Mouse (Mus musculus) liver, adult 2 months (tissue): ENCODE data around the gene Gbp8.
"Not testable (repeated sequence)": the region's sequence is repeated elsewhere in the genome, so short reads cannot be mapped to it uniquely, and the experiment has no call there.

Source experiments
- CTCF ChIP-seq: fragments of 200-500 bp; IDR thresholded peaks from 2 replicates; pipeline ENCODE4 v1.5.1; 2011; ENCODE audit warnings: low read depth, low read length, control low read depth
- POLR2A ChIP-seq: fragments of 200-500 bp; IDR thresholded peaks from 2 replicates; pipeline ENCODE4 v1.6.1; 2011; ENCODE audit warnings: low read length, control low read depth; ENCODE audit not compliant: insufficient read depth; ENCODE audit errors: extremely low read depth

DNA sequence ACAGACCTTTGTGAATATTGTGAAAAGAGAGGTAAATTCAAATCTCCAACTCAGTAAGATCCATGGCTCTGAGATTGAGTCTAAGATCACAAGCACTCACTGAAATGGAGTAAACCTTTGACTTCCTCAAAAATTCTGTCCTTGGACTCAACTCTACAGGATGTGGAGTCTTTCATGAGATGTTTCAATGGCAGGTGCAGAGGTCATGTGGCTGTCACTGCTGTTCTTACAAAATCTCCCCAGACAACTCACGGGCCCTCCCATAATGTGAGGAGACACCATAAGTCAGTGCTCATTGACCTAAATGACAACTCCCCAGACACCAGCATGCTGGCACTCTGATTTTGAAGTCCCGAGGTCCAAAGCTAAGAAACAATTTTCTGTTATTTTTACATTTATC is 74.9 kb downstream of the Gbp8 start:
- not testable (repeated sequence) for TF ChIP-seq POLR2A, CTCF
